Mouse (Mus musculus): ENCODE results near the gene Rassf3.

Rassf3 gene

GRCm38 (mm10) chr10:121489941-121490340 is 13.8 kb upstream of the Rassf3 start:
- no peak for DNase-seq (ENCODE audit: low read depth, low spot score)

- DNase-seq (ENCODE audit: low read depth, low spot score), result no peak
Measured at GRCm38 (mm10) chr10:121488623-121489299, 12.6 kb upstream of the Rassf3 start.

DNA sequence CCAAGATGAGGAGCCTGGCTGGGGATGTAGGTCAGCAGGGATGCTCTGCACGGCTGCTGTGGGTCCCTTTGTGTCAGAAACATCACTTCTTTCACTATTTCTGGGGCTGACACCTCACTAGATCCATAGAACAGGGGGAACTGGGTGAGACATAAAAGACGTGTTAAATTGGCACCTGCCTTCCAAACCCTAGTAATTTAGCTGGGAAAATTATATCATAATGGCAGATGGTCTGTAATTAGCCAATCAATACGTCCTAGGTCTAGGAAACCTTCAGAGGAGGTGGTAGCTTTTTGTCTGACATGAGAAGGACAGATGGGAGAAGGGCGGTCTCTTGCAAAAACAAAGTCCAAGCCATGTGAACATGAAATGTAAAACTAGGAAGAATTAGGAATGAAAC is 11.6 kb upstream of the Rassf3 start:
- DNase-seq (ENCODE audit: low read depth, low spot score), result no peak

GRCm38 (mm10) chr10:121486350-121486749 is 10.2 kb upstream of the Rassf3 start:
- no peak for DNase-seq (ENCODE audit: low read depth, low spot score)

DNA sequence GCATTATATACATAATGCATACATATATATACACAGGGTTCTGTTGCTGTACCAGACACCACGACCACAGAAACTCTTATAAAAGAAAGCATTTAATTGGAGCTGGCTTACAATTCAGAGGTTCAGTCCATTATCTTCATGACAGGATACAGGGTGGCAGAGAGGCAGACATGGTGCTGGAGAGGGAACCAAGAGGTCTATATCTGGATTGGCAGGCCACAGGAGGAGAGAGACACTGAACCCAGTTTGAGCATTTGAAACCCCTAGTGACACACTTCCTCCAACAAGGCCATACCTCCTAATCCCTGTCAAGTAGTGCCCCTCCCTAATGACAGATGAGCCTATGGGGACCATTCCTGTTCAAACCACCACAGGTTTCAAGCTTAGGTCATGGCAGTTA is 7.2 kb upstream of the Rassf3 start:
- peak; percentile 38 for DNase-seq (ENCODE audit: low read depth, low spot score)

- DNase-seq (ENCODE audit: low read depth, low spot score), result no peak
Measured at GRCm38 (mm10) chr10:121481141-121481540, 5.0 kb upstream of the Rassf3 start.

DNA sequence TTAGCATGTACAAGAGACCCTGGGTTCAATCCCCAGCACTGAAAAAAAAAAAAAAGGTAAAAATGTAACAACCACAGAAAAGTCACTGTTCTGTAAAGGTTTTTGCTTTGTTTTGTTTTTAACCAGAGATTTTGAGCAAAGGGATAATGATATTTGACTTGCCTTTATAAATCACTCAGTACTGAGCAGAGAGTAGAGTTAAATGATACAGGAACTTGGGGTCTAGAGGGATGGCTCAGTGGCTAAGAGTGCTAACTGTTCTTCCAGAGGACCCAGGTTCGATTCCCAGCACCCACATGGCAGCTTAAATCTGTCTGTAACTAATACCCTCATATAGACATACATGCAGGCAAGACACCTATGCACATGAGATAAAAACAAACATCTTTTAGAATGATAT is 3.8 kb upstream of the Rassf3 start:
- no peak for DNase-seq (ENCODE audit: low read depth, low spot score)

DNA sequence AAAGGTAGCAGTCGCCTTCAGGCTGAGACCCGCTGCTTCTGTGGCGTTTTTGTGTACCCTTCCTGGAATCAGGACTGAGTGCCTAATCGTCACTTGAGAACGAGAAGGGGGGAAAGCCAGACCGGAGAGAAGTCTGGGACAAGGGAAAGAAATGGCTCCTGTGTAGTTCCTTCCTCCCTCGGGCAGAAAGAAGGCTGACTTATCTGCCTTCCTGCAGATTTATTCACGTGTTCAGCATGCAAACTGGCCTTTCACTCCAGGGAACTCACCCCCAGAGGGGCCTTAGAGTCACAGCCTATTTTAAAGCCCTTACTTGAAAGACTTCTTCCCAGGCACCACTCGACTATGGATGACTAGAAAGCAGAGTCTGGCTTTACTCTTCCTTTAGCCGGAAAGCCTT is 1.3 kb upstream of the Rassf3 start:
- no peak for DNase-seq (ENCODE audit: low read depth, low spot score)

DNA sequence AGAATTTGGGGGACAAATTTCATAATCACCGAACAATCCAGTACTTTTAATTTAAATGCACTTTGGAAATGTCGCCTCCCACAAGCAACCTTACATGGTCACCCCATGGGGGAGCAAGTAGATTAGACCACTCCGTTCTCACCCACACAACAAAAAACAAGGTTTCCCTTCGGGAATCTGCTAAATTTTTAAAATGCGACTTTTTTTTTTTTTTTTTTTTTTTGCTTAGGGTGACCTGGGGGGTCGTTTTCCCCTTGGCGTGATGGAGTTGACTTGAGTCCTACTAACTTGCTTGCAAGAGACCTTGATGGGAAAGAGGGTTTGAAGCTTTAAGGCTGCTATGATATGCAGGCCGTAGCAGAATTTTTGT is 806 bp upstream of the Rassf3 start:
- DNase-seq (ENCODE audit: low read depth, low spot score), result no peak

GRCm38 (mm10) chr10:121475672-121476146 is 438 bp downstream of the Rassf3 start:
- no peak for DNase-seq (ENCODE audit: low read depth, low spot score)

- DNase-seq (ENCODE audit: low read depth, low spot score), result no peak
Measured at GRCm38 (mm10) chr10:121475101-121475671, 961 bp downstream of the Rassf3 start.

GRCm38 (mm10) chr10:121474288-121474687 is 1.9 kb downstream of the Rassf3 start:
- no peak for DNase-seq (ENCODE audit: low read depth, low spot score)

GRCm38 (mm10) chr10:121473723-121474215 is 2.4 kb downstream of the Rassf3 start:
- DNase-seq (ENCODE audit: low read depth, low spot score), result no peak

- DNase-seq (ENCODE audit: low read depth, low spot score), result no peak
Measured at GRCm38 (mm10) chr10:121472593-121473217, 3.4 kb downstream of the Rassf3 start.

GRCm38 (mm10) chr10:121471570-121472197 is 4.5 kb downstream of the Rassf3 start:
- no peak for DNase-seq (ENCODE audit: low read depth, low spot score)

DNA sequence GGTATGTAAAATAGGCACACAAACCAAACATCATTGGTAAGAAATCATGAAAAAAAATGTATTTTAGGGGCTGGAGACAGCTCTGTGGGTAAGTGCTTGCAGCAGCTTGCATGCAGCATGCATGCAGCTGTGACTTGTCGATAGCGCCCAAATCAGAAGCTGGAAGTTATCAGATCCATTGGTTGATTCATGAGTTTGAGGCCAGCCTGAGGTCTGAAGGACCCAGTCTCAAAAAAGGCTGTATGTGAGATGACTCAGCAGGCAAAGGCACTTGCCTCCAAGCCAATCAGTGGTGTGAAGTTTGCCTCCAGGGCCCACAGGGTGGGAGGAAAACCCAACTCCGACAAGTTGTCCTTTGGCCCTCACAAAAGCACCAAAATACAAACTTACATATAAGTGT is 6.5 kb downstream of the Rassf3 start:
- DNase-seq (ENCODE audit: low read depth, low spot score), result no peak

DNA sequence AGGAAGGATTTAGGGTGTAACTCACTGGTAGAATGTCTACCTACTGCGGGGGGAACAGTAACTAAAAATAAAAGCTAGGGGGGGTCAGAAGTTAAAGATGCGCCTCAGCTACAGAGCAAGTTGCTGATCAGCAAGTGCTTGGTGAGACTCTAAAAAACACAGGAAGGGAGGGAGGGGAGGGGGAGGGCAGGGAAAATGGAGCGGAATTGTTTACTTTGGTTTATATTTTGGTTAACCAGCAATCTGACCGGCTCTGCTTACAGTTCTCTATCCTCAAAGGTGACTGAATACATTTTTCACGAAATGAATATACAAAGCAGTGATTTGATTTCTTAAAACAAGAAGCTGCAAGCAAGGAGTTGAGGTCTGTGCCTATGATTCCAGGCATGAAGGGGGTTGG is 7.2 kb downstream of the Rassf3 start:
- no peak for DNase-seq (ENCODE audit: low read depth, low spot score)

- DNase-seq (ENCODE audit: low read depth, low spot score), result no peak
Measured at GRCm38 (mm10) chr10:121468261-121468660, 7.9 kb downstream of the Rassf3 start.

- DNase-seq (ENCODE audit: low read depth, low spot score), result no peak
Measured at GRCm38 (mm10) chr10:121467792-121468191, 8.4 kb downstream of the Rassf3 start.

GRCm38 (mm10) chr10:121467016-121467415 is 9.1 kb downstream of the Rassf3 start:
- no peak for DNase-seq (ENCODE audit: low read depth, low spot score)

GRCm38 (mm10) chr10:121465033-121465432 is 11.1 kb downstream of the Rassf3 start:
- DNase-seq (ENCODE audit: low read depth, low spot score), result no peak

DNA sequence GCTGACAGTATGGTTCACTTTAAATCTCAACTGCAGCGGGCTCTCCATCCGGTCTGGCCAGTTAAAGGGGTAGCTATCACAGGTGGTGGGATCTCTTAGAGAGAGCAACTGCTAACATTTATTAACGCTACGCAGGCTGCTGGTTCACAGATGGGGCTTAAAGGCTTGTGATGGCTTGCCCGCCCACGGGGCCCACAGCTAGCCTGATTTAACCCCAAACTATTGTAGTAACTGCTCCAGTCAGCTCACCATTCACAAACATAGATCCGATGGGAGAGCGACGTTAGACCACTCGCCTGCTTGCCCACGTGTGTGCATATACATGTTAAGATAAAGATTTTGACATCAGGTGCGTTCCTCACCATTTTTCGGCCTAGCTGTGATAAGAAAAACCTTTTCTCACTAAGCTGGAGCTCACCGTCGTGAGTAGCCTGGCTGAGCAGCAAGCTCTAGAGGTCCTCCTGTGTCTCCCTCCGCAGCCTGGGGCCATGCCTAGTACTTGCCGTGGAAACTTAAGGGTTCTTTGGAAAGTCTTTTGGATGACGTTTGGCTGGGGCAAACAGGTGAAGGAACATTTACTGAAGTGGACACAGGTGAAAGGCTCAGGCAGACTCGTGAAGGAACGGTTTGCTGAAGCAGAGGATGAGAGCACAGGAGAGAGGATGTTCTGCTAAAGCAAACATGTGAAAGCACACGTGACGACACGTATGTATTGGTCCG is 13.8 kb downstream of the Rassf3 start:
- DNase-seq (ENCODE audit: low read depth, low spot score), result no peak

Data from 3T3-L1 (cell line).